Mouse (Mus musculus): ENCODE measurements around the gene Vmn1r1. TPM values are rescaled to one million over a fixed set of nuclear protein-coding genes. Genes with fewer than 3 reads are reported as not detected.
"Not testable (repeated sequence)": the region's sequence is repeated elsewhere in the genome, so short reads cannot be mapped to it uniquely, and the experiment has no call there.

The Vmn1r1 gene
- not detected in 2 replicates for polyA plus RNA-seq (2015; fragmentation: Nextera tagmentation; extraction: Ambion mirVana)

GRCm38 (mm10) chr1:182164386-182164785, at the start of gene Vmn1r1:
Gene Vmn1r1, minus strand, starts transcription at chr1:182164486.
- Histone ChIP-seq H3K4me3 (no peak within 1 kb of the TSS), H3K36me3 (replicated peaks) (no peaks in the 10 kb centered on the region), H3K9me3 (no peaks in the 10 kb centered on the region), H3K9ac (no peak within 1 kb of the TSS), H3K27ac (no peak within 1 kb of the TSS), H3K4me2 (no peak within 1 kb of the TSS), H3K4me1 (no peaks in the 10 kb centered on the region), H3K27me3 (replicated peaks) (no peaks in the 10 kb centered on the region)
- ATAC-seq (replicated peaks): no peak
- 92% methylated on average over 7 of the region's 7 CpGs for WGBS

GRCm38 (mm10) chr1:182210322-182210721, 46.0 kb upstream of the Vmn1r1 start:
- ATAC-seq (replicated peaks): no peak
- no peaks in the 10 kb centered on the region for H3K4me1 ChIP-seq
- H3K9ac ChIP-seq: no peak overlapping the region
- H3K36me3 ChIP-seq (replicated peaks): no peaks in the 10 kb centered on the region
- no peaks in the 10 kb centered on the region for H3K27me3 ChIP-seq (replicated peaks)
- no peak overlapping the region for H3K4me2 ChIP-seq
- H3K9me3 ChIP-seq: no peaks in the 10 kb centered on the region
- no peak overlapping the region for H3K4me3 ChIP-seq
- H3K27ac ChIP-seq: no peak overlapping the region
- WGBS: 96% methylated on average over 2 of the region's 2 CpGs

GRCm38 (mm10) chr1:182192581-182192980, 28.3 kb upstream of the Vmn1r1 start:
- no peak for ATAC-seq (replicated peaks)
- Histone ChIP-seq H3K4me3 (no peak overlapping the region), H3K9me3 (no peaks in the 10 kb centered on the region), H3K9ac (no peak overlapping the region), H3K36me3 (replicated peaks) (no peaks in the 10 kb centered on the region), H3K27me3 (replicated peaks) (no peaks in the 10 kb centered on the region), H3K27ac (no peak overlapping the region), H3K4me2 (no peak overlapping the region), H3K4me1 (no peaks in the 10 kb centered on the region)
- WGBS: 94% methylated on average over 1 of the region's 1 CpGs

GRCm38 (mm10) chr1:182191816-182192545, 27.7 kb upstream of the Vmn1r1 start:
- no peak overlapping the region for H3K9ac ChIP-seq
- no peaks in the 10 kb centered on the region for H3K27me3 ChIP-seq (replicated peaks)
- H3K36me3 ChIP-seq (replicated peaks): no peaks in the 10 kb centered on the region
- no peak overlapping the region for H3K4me3 ChIP-seq
- 76% methylated on average over 10 of the region's 10 CpGs for WGBS
- H3K9me3 ChIP-seq: no peaks in the 10 kb centered on the region
- no peak overlapping the region for H3K4me2 ChIP-seq
- no peak overlapping the region for H3K27ac ChIP-seq
- H3K4me1 ChIP-seq: no peaks in the 10 kb centered on the region
- no peak for ATAC-seq (replicated peaks)

GRCm38 (mm10) chr1:182191181-182191580, 26.9 kb upstream of the Vmn1r1 start:
- ATAC-seq (replicated peaks): no peak
- 76% methylated on average over 5 of the region's 5 CpGs for WGBS
- Histone ChIP-seq H3K27me3 (replicated peaks) (no peaks in the 10 kb centered on the region), H3K9me3 (no peaks in the 10 kb centered on the region), H3K36me3 (replicated peaks) (no peaks in the 10 kb centered on the region), H3K4me2 (no peak overlapping the region), H3K4me3 (no peak overlapping the region), H3K9ac (no peak overlapping the region), H3K27ac (no peak overlapping the region), H3K4me1 (no peaks in the 10 kb centered on the region)

GRCm38 (mm10) chr1:182189669-182190440, 25.6 kb upstream of the Vmn1r1 start:
- WGBS: 53% methylated on average over 3 of the region's 3 CpGs
- Histone ChIP-seq H3K27me3 (replicated peaks) (no peaks in the 10 kb centered on the region), H3K4me2 (no peak overlapping the region), H3K9ac (no peak overlapping the region), H3K4me1 (no peaks in the 10 kb centered on the region), H3K9me3 (no peaks in the 10 kb centered on the region), H3K27ac (no peak overlapping the region), H3K36me3 (replicated peaks) (no peaks in the 10 kb centered on the region), H3K4me3 (no peak overlapping the region)
- no peak for ATAC-seq (replicated peaks)

- 70% methylated on average over 4 of the region's 4 CpGs for WGBS
- not testable (repeated sequence) for H3K9me3 ChIP-seq; H3K4me2 ChIP-seq; H3K4me1 ChIP-seq; H3K4me3 ChIP-seq; ATAC-seq (replicated peaks); H3K27me3 ChIP-seq (replicated peaks); H3K36me3 ChIP-seq (replicated peaks); H3K9ac ChIP-seq; H3K27ac ChIP-seq
These were observed 18.2 kb upstream of the Vmn1r1 start for GRCm38 (mm10) chr1:182182449-182182848.

- H3K9ac ChIP-seq: no peak overlapping the region
- no peak for ATAC-seq (replicated peaks)
- H3K4me1 ChIP-seq: no peaks in the 10 kb centered on the region
- H3K27ac ChIP-seq: no peak overlapping the region
- no peak overlapping the region for H3K4me3 ChIP-seq
- H3K36me3 ChIP-seq (replicated peaks): no peaks in the 10 kb centered on the region
- no peak overlapping the region for H3K4me2 ChIP-seq
- WGBS: 63% methylated on average over 5 of the region's 5 CpGs
- H3K27me3 ChIP-seq (replicated peaks): no peaks in the 10 kb centered on the region
- H3K9me3 ChIP-seq: no peaks in the 10 kb centered on the region
These were observed 17.4 kb upstream of the Vmn1r1 start for GRCm38 (mm10) chr1:182181456-182182305.

- not testable (repeated sequence) for H3K9ac ChIP-seq; H3K4me1 ChIP-seq; ATAC-seq (replicated peaks); H3K27ac ChIP-seq; H3K27me3 ChIP-seq (replicated peaks); H3K36me3 ChIP-seq (replicated peaks); H3K4me3 ChIP-seq; H3K9me3 ChIP-seq; H3K4me2 ChIP-seq
- WGBS: 95% methylated on average over 19 of the region's 19 CpGs
These were observed 12.7 kb upstream of the Vmn1r1 start for GRCm38 (mm10) chr1:182176985-182177384.

- H3K4me1 ChIP-seq; H3K27me3 ChIP-seq (replicated peaks); H3K9me3 ChIP-seq; H3K4me3 ChIP-seq; H3K9ac ChIP-seq; H3K36me3 ChIP-seq (replicated peaks); ATAC-seq (replicated peaks); H3K27ac ChIP-seq; H3K4me2 ChIP-seq: not testable (repeated sequence)
- WGBS: 85% methylated on average over 6 of the region's 6 CpGs
These were observed 5.9 kb upstream of the Vmn1r1 start for GRCm38 (mm10) chr1:182170206-182170605.

- 35% methylated on average over 5 of the region's 5 CpGs for WGBS
- no peak overlapping the region for H3K27ac ChIP-seq
- no peak overlapping the region for H3K4me3 ChIP-seq
- no peaks in the 10 kb centered on the region for H3K9me3 ChIP-seq
- no peak overlapping the region for H3K4me2 ChIP-seq
- no peak for ATAC-seq (replicated peaks)
- H3K36me3 ChIP-seq (replicated peaks): no peaks in the 10 kb centered on the region
- no peaks in the 10 kb centered on the region for H3K4me1 ChIP-seq
- H3K27me3 ChIP-seq (replicated peaks): no peaks in the 10 kb centered on the region
- no peak overlapping the region for H3K9ac ChIP-seq
These were observed 1.3 kb downstream of the Vmn1r1 start for GRCm38 (mm10) chr1:182162951-182163350.

- no peak overlapping the region for H3K27ac ChIP-seq
- WGBS: 76% methylated on average over 3 of the region's 3 CpGs
- H3K4me2 ChIP-seq: no peak overlapping the region
- H3K4me3 ChIP-seq: no peak overlapping the region
- no peaks in the 10 kb centered on the region for H3K36me3 ChIP-seq (replicated peaks)
- no peaks in the 10 kb centered on the region for H3K27me3 ChIP-seq (replicated peaks)
- ATAC-seq (replicated peaks): no peak
- no peak overlapping the region for H3K9ac ChIP-seq
- H3K9me3 ChIP-seq: no peaks in the 10 kb centered on the region
- no peaks in the 10 kb centered on the region for H3K4me1 ChIP-seq
These were observed 4.7 kb downstream of the Vmn1r1 start for GRCm38 (mm10) chr1:182159575-182159974.
